Mouse (Mus musculus) megakaryocyte progenitor cell, adult 5-6 weeks (primary cell): ENCODE measurements at regions not wholly inside any gene's neighbourhood (a gene's known extent, or its start where the extent isn't known, plus 50 kb on each side); places are given as distances from the start of the nearest gene placed in this dataset.

Experiments used
- ATAC-seq: replicated peaks from 2 replicates; pipeline ENCODE4 v1.8.0; 2016; ENCODE audit warnings: mild to moderate bottlenecking, moderate TSS enrichment, inconsistent platforms; ENCODE audit not compliant: poor library complexity

GRCm38 (mm10) chr6:51320019-51320418, 112.5 kb upstream of the Nfe2l3 start:
- ATAC-seq = no peak

DNA sequence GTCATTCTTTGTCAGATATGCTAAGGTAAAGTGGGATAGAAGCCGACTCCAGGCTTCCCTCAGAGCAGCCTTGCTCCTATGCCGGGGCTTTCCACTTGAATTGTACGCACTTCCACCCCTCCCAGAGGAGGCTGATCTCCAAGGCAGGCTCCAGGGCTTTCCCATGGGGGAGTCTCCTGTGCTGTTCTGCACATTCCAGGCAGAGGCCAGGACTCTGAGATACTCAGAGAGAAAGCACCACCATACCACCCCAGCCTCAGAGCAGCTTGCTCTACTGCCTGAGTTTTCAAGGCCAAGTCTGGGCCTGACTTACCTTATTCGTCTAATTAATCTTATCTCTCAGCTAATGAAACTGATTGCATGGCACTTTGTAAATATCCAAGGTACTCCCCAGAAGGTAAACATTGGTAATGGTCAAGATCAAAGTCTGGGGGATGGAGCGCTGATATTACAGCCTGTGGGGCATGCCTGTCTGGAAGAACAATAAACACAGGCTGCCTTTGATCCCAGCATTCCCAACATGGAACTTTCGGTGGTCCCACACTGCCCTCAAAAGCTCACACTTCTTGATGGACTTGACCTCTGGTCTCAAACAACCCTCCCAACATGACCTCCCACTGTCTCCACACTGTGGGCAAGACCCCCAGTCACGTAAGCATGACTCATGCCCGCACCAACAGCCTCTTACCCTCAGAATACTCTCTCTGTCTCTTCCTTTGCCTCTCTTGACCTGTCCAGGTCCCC, 111.6 kb upstream of the Nfe2l3 start:
- no peak for ATAC-seq

GRCm38 (mm10) chr6:51326103-51326829, 106.2 kb upstream of the Nfe2l3 start:
- ATAC-seq = no peak

GRCm38 (mm10) chr6:51329070-51329995, 103.1 kb upstream of the Nfe2l3 start:
- no peak for ATAC-seq

GRCm38 (mm10) chr6:51330069-51330706, 102.3 kb upstream of the Nfe2l3 start:
- no peak for ATAC-seq

- ATAC-seq = no peak
These were observed 99.6 kb upstream of the Nfe2l3 start for GRCm38 (mm10) chr6:51332841-51333240.

GRCm38 (mm10) chr6:51333722-51334360, 98.6 kb upstream of the Nfe2l3 start:
- ATAC-seq = no peak

DNA sequence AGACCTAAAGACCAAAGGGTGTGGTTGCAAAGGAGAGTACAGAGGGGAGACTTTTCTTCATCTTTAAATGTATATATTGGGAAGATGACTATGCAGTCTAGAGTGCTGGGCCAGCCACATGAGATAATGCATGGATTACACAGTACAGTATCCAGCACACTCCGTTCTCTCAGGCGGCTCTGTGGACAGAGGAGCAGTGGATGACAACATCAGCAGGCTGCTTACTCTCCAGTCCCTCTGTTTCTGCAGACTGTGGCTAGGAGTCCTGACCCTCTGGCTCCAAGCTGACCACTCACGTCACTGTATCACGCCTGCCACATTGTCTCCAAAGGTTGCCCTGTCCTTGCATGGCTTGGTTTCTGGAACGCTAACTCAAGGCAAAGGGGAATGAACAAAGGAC, 97.2 kb upstream of the Nfe2l3 start:
- ATAC-seq = no peak

DNA sequence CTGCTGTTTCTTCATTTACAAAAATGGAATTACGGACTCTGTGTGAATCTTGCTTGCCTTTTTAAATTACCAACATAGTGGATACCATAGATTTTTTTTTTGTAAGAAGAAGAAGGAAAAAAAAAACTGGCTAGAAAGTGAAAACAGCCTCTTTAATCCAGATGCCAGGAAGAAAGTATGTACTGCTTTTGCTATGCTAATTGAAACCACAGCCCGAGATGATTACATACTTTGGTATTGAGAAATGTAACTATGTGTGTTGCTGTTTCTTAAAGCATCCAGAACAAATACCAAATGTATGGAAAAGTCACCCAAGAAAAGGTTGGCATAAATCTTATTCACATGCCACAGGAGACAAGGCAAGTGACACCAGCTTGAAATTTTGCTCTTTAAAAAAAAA, 93.2 kb upstream of the Nfe2l3 start:
- ATAC-seq = no peak

GRCm38 (mm10) chr6:51347721-51348120, 84.7 kb upstream of the Nfe2l3 start:
- no peak for ATAC-seq

- no peak for ATAC-seq
These were observed 82.7 kb upstream of the Nfe2l3 start for GRCm38 (mm10) chr6:51349771-51350170.

DNA sequence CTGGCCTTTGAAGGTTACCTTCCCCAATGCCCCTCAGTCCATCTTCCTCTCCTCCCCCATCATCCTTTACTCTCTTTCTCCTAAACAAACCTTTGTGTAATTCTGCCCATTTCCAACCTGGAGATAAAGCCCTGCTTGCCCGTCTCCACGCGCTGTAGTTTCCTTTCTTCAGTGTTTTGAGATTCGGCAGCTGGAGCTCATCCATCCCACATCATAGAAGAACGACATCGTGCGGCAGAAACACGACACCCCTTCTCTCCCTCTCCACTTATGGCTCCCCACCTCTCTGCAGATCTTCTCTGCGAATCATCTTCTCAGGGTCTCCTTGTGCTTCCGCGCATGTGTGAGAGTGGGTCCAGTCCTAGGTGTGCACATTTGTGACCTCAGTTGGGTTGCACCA, 77.4 kb upstream of the Nfe2l3 start:
- ATAC-seq = no peak

DNA sequence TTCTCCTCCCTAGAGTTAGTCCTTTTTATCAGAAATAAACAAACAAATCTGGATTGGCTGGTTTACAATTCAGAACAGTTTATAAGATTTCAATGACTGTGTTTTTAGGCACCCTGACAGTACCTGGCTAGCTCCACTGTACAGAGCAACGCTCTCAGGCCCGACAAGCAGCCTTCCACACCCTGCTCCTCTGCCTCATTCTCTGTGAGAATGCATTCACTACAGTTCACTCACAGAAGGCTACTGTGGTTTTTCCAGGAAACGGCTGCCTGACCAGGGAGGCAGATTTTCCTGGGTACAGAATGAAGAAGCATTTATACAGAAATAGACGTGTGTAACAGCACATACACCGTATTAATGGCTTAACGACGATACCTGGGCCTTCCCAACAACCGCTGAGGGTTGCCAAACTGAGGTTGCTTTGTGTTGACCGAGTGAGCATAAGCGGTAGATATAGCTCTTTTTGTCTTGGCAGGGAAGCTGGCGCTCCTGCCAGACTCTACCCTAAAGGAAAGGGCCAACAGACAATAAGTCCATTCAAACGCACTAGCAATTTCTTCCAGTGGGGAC, 70.8 kb upstream of the Nfe2l3 start:
- no peak for ATAC-seq

- peak; percentile 95 for ATAC-seq
These were observed 69.8 kb upstream of the Nfe2l3 start for GRCm38 (mm10) chr6:51362475-51363226.

- no peak for ATAC-seq
These were observed 67.7 kb upstream of the Nfe2l3 start for GRCm38 (mm10) chr6:51364776-51365175.

GRCm38 (mm10) chr6:51369771-51370170, 62.7 kb upstream of the Nfe2l3 start:
- no peak for ATAC-seq

- ATAC-seq = no peak
These were observed 60.1 kb upstream of the Nfe2l3 start for GRCm38 (mm10) chr6:51372357-51372756.

DNA sequence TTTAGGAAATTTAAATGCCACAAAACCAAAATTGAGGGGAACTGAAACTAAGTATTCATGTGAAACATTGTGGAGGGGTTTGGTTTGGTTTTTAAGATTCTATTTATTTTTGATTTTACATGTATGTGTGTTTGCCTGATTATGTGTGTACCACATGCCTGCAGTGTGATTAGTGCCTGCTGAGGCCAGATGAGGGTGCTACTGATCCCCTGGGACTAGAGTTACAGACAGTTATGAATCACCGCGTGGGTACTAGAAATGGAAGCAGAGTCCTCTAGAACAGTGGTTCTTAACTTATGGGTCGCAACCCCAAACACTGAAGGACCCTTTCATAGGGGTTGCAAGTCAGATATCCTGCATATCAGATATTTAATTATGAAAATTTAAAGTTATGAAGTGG, 54.0 kb upstream of the Nfe2l3 start:
- ATAC-seq = peak; percentile 33; the same call in 1 of the 2 replicates

DNA sequence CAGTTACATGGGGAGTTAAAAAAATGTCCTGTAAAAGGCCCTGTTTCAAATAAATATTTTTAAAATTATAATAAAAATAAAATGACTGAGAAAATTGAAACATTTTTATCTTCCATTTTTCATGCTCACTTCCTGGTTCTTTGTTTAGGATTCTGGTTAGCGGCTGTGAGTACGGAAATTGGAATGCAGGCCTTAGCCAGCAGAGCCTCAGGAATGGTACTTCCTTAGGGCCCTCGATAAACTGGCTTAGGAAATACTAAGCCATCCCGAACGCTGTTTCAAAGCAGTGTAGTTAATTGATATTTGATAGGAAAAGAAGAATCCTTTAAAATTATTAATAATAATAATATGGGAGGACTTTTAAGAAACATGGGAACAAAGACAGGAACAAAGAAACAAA, 53.4 kb upstream of the Nfe2l3 start:
- no peak for ATAC-seq
